8 mouse cellular contexts compared by ENCODE assay signal in genomic region chr13:59842226-59843210, GRCm38 (mm10). TPM values are rescaled to one million over a fixed set of nuclear protein-coding genes. Genes with fewer than 3 reads are reported as not detected.
DNase-seq lines count a peak whose midpoint lies in the region; ATAC-seq lines count a peak whose summit lies in the region.

No protein-coding gene starts in this region.

- no peak overlapping the region for H3K4me2 ChIP-seq in forebrain, embryonic 16.5 days (ENCODE audit: low read length)
- no peak overlapping the region for H3K4me2 ChIP-seq in hindbrain, embryonic 11.5 days (replicated peaks; ENCODE audit: low read depth, low read length)
- H3K4me2 ChIP-seq in lung, embryonic 16.5 days (ENCODE audit: low read depth, low read length) = peak overlapping the region; percentile 41

- H3K27me3 ChIP-seq in forebrain, embryonic 16.5 days (replicated peaks; ENCODE audit: control insufficient read depth, insufficient read depth, low read length) = no peaks in the 10 kb centered on the region
- H3K27me3 ChIP-seq in hindbrain, embryonic 11.5 days (ENCODE audit: control insufficient read depth, insufficient read depth, low read length) = no peaks in the 10 kb centered on the region
- no peaks in the 10 kb centered on the region for H3K27me3 ChIP-seq in lung, embryonic 16.5 days (ENCODE audit: control insufficient read depth, insufficient read depth, low read depth, low read length)

- no peak overlapping the region for H3K27ac ChIP-seq in forebrain, embryonic 16.5 days (ENCODE audit: low read length)
- no peak overlapping the region for H3K27ac ChIP-seq in hindbrain, embryonic 11.5 days (ENCODE audit: low read depth, low read length)
- H3K27ac ChIP-seq in lung, embryonic 16.5 days (ENCODE audit: low read length) = no peak overlapping the region

- no peak overlapping the region for H3K4me3 ChIP-seq in forebrain, embryonic 16.5 days (replicated peaks; ENCODE audit: low read length)
- H3K4me3 ChIP-seq in hindbrain, embryonic 11.5 days (ENCODE audit: low read depth, low read length) = no peak overlapping the region
- 0 out of 2 replicates have a peak overlapping the region, but pooled peaks have one; percentile 14 for H3K4me3 ChIP-seq in lung, embryonic 16.5 days (ENCODE audit: low read length)

- 47% methylated on average over 16 of the region's 16 CpGs for WGBS in forebrain, embryonic 16.5 days
- whole genome bisulfite sequencing in hindbrain, embryonic 11.5 days = 48% methylated on average over 16 of the region's 16 CpGs
- WGBS in lung, embryonic 16.5 days = 24% methylated on average over 16 of the region's 16 CpGs

- no peaks in the 10 kb centered on the region for H3K9me3 ChIP-seq in forebrain, embryonic 16.5 days (ENCODE audit: control insufficient read depth, low read length)
- no peaks in the 10 kb centered on the region for H3K9me3 ChIP-seq in hindbrain, embryonic 11.5 days (ENCODE audit: control insufficient read depth, low read length)
- H3K9me3 ChIP-seq in lung, embryonic 16.5 days (ENCODE audit: control insufficient read depth, low read length) = no peaks in the 10 kb centered on the region

- no peaks in the 10 kb centered on the region for H3K4me1 ChIP-seq in forebrain, embryonic 16.5 days (replicated peaks; ENCODE audit: control insufficient read depth, insufficient read depth, low read length)
- no peaks in the 10 kb centered on the region for H3K4me1 ChIP-seq in hindbrain, embryonic 11.5 days (replicated peaks; ENCODE audit: control insufficient read depth, insufficient read depth, low read length)
- no peaks in the 10 kb centered on the region for H3K4me1 ChIP-seq in lung, embryonic 16.5 days (replicated peaks; ENCODE audit: control insufficient read depth, insufficient read depth, low read length)

- no peak overlapping the region for H3K9ac ChIP-seq in forebrain, embryonic 16.5 days (replicated peaks; ENCODE audit: low read depth, low read length)
- no peak overlapping the region for H3K9ac ChIP-seq in hindbrain, embryonic 11.5 days (ENCODE audit: low read depth, low read length)
- H3K9ac ChIP-seq in lung, embryonic 16.5 days (ENCODE audit: low read length) = no peak overlapping the region

- peak; percentile 77 for DNase-seq in MEL-GATA-1-ER (ENCODE audit: extremely low read depth, low read depth)
- DNase-seq in cerebellum, adult 18-20 months = peak; percentile 77 to 82
- DNase-seq in hindbrain, embryonic 11.5 days (ENCODE audit: low spot score) = peak; percentile 89
- DNase-seq in layer of hippocampus, adult 9-11 months = peak; percentile 63
- peak; percentile 55 for DNase-seq in ovary, postnatal 36 days (ENCODE audit: low spot score)
- peak; percentile 77 for DNase-seq in thymus, postnatal 14 days

- ATAC-seq in forebrain, embryonic 16.5 days = peak; percentile 45; the same call in 1 of the 2 replicates
- no peak; the same call in 1 of the 2 replicates for ATAC-seq in hindbrain, embryonic 11.5 days (ENCODE audit: low FRiP score)
- peak; percentile 49; the same call in 1 of the 2 replicates for ATAC-seq in lung, embryonic 16.5 days (ENCODE audit: low read depth)

- H3K36me3 ChIP-seq in forebrain, embryonic 16.5 days (ENCODE audit: control insufficient read depth, insufficient read depth) = no peaks in the 10 kb centered on the region
- no peaks in the 10 kb centered on the region for H3K36me3 ChIP-seq in hindbrain, embryonic 11.5 days (ENCODE audit: control insufficient read depth, insufficient read depth, low read length)
- H3K36me3 ChIP-seq in lung, embryonic 16.5 days (ENCODE audit: control insufficient read depth, insufficient read depth, low read length) = no peaks in the 10 kb centered on the region

RNA-seq across cellular contexts. Expression of gene Tut7, which starts 19.6 kb away (rescaled TPM):
- polyA plus RNA-seq in forebrain, embryonic 16.5 days (2015; fragmentation: Nextera tagmentation; extraction: Ambion mirVana) = 57.7 and 65.1 TPM in 2 replicates
- 49.1 and 50.8 TPM in 2 replicates for polyA plus RNA-seq in hindbrain, embryonic 11.5 days (2014; fragmentation: Nextera tagmentation; extraction: Ambion mirVana)
- polyA plus RNA-seq in lung, embryonic 16.5 days (2015; fragmentation: Nextera tagmentation; extraction: Ambion mirVana) = 46.8 and 50.7 TPM in 2 replicates
